Mouse (Mus musculus) C2C12 (cell line): ENCODE results near the gene Fbxl19.

ENCODE experiments used
- CTCF ChIP-seq: IDR thresholded peaks from one replicate; pipeline ENCODE4 v1.5.1; 2011; ENCODE audit not compliant: control insufficient read depth, insufficient read depth, insufficient read length
- MAX ChIP-seq: IDR thresholded peaks from one replicate; pipeline ENCODE4 v1.6.1; 2011; ENCODE audit warnings: mild to moderate bottlenecking, control low read depth
- MYOD1 ChIP-seq: IDR thresholded peaks from one replicate; pipeline ENCODE4 v1.6.1; 2011; ENCODE audit warnings: low read depth; ENCODE audit not compliant: control insufficient read depth, insufficient read length
- USF1 ChIP-seq: IDR thresholded peaks from one replicate; pipeline ENCODE4 v1.6.1; 2011; ENCODE audit warnings: low read depth, mild to moderate bottlenecking, control low read depth, moderate library complexity

- TF ChIP-seq CTCF: no peak
- no peak for TF ChIP-seq USF1
- TF ChIP-seq MYOD1: no peak
- no peak for TF ChIP-seq MAX
Measured at GRCm38 (mm10) chr7:127709261-127709979, 34.9 kb upstream of the Fbxl19 start.
